Mouse (Mus musculus): ENCODE measurements around the gene Prc1. TPM values are rescaled to one million over a fixed set of nuclear protein-coding genes. Genes with fewer than 3 reads are reported as not detected.
A peak's percentile ranks its signal among the peaks of the same experiment; 100 is the strongest.

Prc1 gene
- 242 and 249 TPM in 2 replicates for polyA plus RNA-seq (2016; fragmentation: Nextera tagmentation; extraction: Ambion mirVana)

DNA sequence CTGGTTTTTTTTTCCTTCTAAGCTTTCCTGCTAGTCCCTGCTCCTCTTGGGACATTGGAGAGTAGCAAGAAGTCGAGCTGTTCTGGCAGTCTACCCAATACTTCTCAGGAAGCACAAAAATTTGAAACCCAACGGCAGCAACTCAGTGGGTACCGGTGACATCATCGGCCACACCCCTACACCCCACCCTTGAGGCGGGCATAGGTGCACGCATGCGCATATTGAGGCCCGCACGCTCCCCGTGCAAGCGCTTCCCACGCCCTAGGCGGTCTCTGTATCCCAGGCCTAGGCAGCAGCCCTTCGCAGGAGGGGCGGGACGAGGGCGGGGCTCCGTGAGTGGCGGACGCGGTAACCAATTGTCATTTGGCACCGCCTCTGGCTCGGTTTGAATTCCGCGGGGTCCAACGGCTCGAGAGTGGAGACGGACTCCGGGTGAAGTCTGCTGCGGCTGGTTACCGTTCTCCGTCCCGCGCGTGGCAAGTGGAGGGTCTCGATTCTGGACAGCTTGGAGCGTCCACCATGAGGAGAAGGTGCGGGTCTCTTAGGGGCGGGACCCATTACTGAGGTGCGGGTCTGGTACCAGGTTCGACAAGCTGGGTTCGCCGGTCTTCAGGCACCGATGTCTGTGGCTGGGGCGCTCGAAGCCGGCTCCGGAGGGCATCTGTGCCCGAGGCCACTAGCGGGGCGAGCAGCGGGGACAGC is at the start of gene Prc1:
Prc1 (plus strand) TSS at position 389 of the 702 bp plus-strand sequence.
- H3K4me3 ChIP-seq, result peak within 1 kb of the TSS; percentile 90
- peak; percentile 99 for DNase-seq (ENCODE audit: extremely low spot score, low spot score)
- H3K27me3 ChIP-seq (ENCODE audit: poor library complexity, severe bottlenecking), result no peaks in the 10 kb centered on the region
- peaks cover 55% of the 10 kb centered on the region for H3K36me3 ChIP-seq (replicated peaks)
- WGBS, result under 1% methylated on average over 52 of the region's 52 CpGs
- peak within 1 kb of the TSS; percentile 97 for H3K27ac ChIP-seq
- H3K9me3 ChIP-seq, result no peaks in the 10 kb centered on the region
- H3K4me1 ChIP-seq, result peaks cover 36% of the 10 kb centered on the region

DNA sequence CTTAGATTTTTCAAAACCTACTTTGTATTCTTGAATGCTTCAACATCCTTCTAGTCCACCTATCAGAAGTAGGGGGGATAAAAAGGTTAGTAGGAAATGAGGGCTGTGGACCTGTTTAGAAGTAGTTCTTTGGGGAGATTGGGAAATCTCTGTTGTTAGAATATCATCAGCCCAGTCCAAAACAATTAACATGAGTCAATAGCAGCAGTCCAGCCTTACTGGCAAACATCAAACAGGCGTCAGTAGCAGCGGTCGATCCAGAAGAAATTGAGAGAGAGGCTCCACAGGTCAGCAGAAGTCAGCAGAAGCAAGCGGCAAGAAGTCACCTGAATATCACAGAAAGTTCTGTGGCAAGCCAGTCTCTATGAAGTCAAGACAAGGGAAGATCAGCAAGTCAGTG is 49.4 kb upstream of the Prc1 start:
- no peak overlapping the region for H3K4me3 ChIP-seq
- H3K27me3 ChIP-seq (ENCODE audit: poor library complexity, severe bottlenecking), result no peaks in the 10 kb centered on the region
- no peaks in the 10 kb centered on the region for H3K9me3 ChIP-seq
- no peak overlapping the region for H3K27ac ChIP-seq
- peaks cover 16% of the 10 kb centered on the region for H3K36me3 ChIP-seq (replicated peaks)
- 93% methylated on average over 4 of the region's 4 CpGs for WGBS
- peaks cover 8% of the 10 kb centered on the region; the same call in 1 of the 2 replicates for H3K4me1 ChIP-seq
- DNase-seq (ENCODE audit: extremely low spot score, low spot score), result no peak

DNA sequence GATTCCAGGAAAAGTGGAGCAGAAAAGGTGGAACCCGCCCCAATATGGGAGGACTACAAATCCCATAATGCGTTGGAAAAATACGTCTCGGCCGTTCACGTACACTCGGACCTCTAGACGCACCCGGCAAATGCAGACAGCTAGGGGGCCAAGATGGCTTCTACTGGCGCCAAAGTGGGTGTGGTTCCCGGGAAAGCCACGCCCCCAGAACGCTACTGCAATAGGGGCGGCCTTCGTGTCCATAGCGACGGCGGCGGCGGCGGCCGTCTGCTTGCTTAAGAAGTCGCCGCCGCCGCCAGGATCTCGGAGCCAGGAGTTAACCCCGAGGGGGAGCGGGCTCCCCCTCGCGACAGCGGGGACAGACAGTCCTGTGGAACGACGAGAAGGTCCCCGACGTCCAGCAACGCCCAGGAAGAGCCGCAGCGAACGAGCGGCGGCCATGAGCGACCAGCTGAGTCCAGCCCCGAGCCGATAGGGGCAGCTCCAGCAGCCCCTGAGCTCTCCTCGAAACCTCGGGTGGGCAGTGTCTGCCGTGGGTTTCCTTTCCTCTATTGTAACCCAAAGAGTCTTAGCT is 48.0 kb upstream of the Prc1 start, which contains the start of gene Ttll13:
Ttll13 (plus strand) TSS at position 229 of the 574 bp plus-strand sequence.
- no peaks in the 10 kb centered on the region for H3K9me3 ChIP-seq
- H3K4me1 ChIP-seq, result peaks cover 14% of the 10 kb centered on the region; the same call in 1 of the 2 replicates
- H3K36me3 ChIP-seq (replicated peaks), result peaks cover 3% of the 10 kb centered on the region; the same call in 1 of the 2 replicates
- no peaks in the 10 kb centered on the region for H3K27me3 ChIP-seq (ENCODE audit: poor library complexity, severe bottlenecking)
- under 1% methylated on average over 48 of the region's 48 CpGs for WGBS
- H3K27ac ChIP-seq, result peak within 1 kb of the TSS; percentile 88
- DNase-seq (ENCODE audit: extremely low spot score, low spot score), result peak; percentile 96
- H3K4me3 ChIP-seq, result peak within 1 kb of the TSS; percentile 60

DNA sequence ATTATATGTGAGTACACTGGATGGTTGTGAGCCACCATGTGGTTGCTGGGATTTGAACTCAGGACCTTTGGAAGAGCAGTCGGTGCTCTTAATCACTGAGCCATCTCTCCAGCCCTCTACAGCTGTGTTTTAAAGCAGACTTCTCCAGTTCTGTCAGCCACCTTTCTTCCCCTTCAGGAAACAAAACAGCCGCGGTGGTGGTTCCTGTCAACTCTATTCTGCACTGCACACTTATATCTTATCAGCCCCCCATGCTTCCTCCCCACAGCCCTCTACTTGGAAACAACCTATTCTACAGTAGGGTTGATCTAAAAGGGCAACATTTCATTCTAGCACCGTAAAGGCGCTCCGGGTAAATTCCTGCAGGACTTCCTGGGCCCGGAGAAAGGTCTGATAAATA is 47.4 kb upstream of the Prc1 start:
- Histone ChIP-seq H3K4me3 (peak overlapping the region; percentile 60), H3K27ac (peak overlapping the region; percentile 88; the same call in 1 of the 2 replicates), H3K9me3 (no peaks in the 10 kb centered on the region), H3K4me1 (peaks cover 14% of the 10 kb centered on the region; the same call in 1 of the 2 replicates), H3K36me3 (replicated peaks) (no peaks in the 10 kb centered on the region), H3K27me3 (ENCODE audit: poor library complexity, severe bottlenecking) (no peaks in the 10 kb centered on the region)
- 72% methylated on average over 7 of the region's 7 CpGs for WGBS
- no peak for DNase-seq (ENCODE audit: extremely low spot score, low spot score)

DNA sequence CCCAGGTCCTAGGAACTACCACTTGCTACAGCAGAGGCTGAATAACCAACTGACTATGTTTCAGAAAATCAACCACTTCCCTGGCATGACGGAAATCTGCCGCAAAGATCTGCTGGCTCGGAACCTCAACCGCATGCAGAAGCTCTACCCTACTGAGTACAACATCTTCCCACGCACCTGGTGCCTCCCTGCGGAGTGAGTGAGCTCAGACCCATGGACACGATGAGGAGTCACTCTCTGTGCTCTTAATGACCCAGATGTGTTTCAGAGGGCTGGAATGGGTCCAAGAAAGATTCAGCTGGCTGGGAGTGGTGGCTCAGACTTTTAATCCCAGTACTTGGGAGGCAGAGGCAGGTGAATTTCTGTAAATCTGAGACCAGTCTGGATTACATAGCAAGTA is 41.8 kb upstream of the Prc1 start:
- Histone ChIP-seq H3K36me3 (replicated peaks) (no peaks in the 10 kb centered on the region), H3K27ac (no peak overlapping the region), H3K4me1 (0 out of 2 replicates have a peak, but pooled peaks cover 6% of the 10 kb centered on the region), H3K9me3 (no peaks in the 10 kb centered on the region), H3K4me3 (no peak overlapping the region), H3K27me3 (ENCODE audit: poor library complexity, severe bottlenecking) (peaks cover 14% of the 10 kb centered on the region)
- 81% methylated on average over 7 of the region's 7 CpGs for WGBS
- DNase-seq (ENCODE audit: extremely low spot score, low spot score), result no peak

DNA sequence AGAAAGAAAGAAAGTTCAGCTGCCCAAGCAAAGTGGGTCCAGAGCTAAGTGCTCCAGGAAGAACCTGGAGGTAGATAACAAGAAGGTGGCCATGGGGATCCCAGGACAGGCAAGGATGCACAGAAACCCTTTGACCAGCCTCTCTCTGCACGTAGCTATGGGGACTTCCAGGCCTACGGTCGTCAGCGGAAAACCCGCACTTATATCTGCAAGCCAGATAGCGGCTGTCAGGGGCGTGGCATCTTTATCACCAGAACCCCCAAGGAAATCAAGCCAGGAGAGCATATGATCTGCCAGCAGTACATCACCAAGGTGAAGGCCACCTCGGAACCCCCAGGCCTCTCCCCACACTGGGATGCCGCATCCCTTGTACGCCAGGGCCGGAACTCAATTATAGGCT is 41.4 kb upstream of the Prc1 start:
- H3K4me3 ChIP-seq, result no peak overlapping the region
- no peak for DNase-seq (ENCODE audit: extremely low spot score, low spot score)
- H3K9me3 ChIP-seq, result no peaks in the 10 kb centered on the region
- 0 out of 2 replicates have a peak, but pooled peaks cover 6% of the 10 kb centered on the region for H3K4me1 ChIP-seq
- no peaks in the 10 kb centered on the region for H3K36me3 ChIP-seq (replicated peaks)
- WGBS, result 84% methylated on average over 11 of the region's 11 CpGs
- peaks cover 18% of the 10 kb centered on the region for H3K27me3 ChIP-seq (ENCODE audit: poor library complexity, severe bottlenecking)
- H3K27ac ChIP-seq, result no peak overlapping the region

DNA sequence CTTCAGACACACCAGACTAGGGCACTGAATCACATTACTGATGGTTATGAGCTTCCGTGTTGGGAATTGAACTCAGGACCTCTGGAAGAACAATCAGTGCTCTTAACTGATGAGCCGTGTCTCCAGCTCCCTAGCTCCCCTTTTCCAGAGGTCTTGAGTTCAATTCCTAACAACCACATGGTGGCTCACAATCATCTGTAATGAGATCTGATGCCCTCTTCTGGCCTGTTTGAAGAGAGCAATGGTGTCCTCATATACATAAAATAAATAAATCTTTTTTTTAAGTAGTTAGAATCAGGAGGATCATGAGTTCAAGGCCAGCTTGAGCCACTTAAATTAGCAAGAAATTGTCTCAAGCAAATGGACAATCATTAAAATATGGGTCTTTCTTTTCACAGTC is 38.3 kb upstream of the Prc1 start:
- Histone ChIP-seq H3K27ac (no peak overlapping the region), H3K27me3 (ENCODE audit: poor library complexity, severe bottlenecking) (peaks cover 40% of the 10 kb centered on the region), H3K4me3 (no peak overlapping the region), H3K4me1 (peaks cover 7% of the 10 kb centered on the region), H3K36me3 (replicated peaks) (no peaks in the 10 kb centered on the region), H3K9me3 (no peaks in the 10 kb centered on the region)
- DNase-seq (ENCODE audit: extremely low spot score, low spot score), result no peak
- WGBS, result 84% methylated on average over 2 of the region's 2 CpGs

DNA sequence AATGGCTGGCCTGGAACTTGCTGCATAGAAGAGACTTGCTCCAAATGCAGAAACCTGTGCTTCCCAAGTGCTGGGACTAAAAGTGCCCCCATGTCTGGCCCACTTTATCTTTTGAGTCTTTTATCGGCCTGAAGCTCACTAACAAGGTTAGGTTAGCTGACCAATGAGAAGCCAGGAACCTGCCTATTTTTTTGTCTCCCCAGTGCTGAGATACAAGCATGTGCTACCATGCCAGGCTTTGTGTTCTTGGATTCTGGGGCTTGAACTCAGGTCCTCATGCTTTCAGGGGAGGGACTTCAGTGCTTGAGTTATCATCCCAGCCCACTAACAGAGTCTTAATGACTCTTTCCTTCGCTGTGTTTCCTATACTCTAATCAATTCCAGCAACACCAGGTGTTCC is 36.5 kb upstream of the Prc1 start:
- no peaks in the 10 kb centered on the region for H3K9me3 ChIP-seq
- WGBS, result 68% methylated on average over 2 of the region's 2 CpGs

DNA sequence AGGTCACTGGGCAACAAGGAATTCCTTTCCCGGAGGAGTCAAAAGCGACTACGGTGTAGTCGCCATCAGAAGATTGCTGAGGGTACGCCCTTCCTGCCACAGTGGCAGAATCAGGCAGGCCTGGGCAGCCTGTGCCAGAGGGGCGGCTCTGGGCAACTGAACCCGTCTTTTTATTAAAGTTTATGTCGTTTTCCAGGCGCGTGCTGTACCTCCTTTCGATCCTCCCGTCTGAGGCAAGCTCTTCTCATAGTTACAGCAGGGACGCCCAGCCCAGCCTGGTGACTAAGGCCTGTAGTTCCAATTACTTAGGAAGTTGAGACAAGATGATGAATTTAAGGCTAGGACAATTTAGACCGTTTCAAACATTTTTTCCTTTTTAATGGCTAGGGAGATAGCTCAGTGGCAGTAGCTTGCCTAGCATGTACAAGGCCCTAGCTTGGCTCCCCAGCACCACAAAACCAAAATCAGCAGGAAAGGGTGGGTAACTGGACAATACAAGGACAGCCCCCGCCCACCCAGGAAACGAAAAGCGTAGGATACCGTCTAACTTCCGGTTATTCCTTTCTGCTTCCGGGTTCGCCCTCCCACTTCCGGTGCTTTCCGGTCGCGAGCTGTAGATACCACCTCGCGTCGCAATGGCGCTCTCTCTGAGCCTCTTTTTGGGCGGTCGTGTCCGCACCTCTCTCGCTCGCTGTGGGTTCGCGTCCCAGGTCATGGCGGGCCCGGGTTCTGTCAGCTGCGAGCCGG is 33.5 kb upstream of the Prc1 start, which contains the start of gene Ngrn:
Ngrn (plus strand) TSS at position 591 of the 747 bp plus-strand sequence.
- DNase-seq (ENCODE audit: extremely low spot score, low spot score), result peak; percentile 90
- WGBS, result 27% methylated on average over 40 of the region's 40 CpGs
- Histone ChIP-seq H3K4me3 (peak within 1 kb of the TSS; percentile 96), H3K27me3 (ENCODE audit: poor library complexity, severe bottlenecking) (peaks cover 34% of the 10 kb centered on the region), H3K4me1 (peaks cover 18% of the 10 kb centered on the region), H3K9me3 (no peaks in the 10 kb centered on the region), H3K36me3 (replicated peaks) (peaks cover 31% of the 10 kb centered on the region), H3K27ac (peak within 1 kb of the TSS; percentile 90)

More for the DNA sequence above, 36.5 kb upstream of the Prc1 start:
- H3K4me3 ChIP-seq, result no peak overlapping the region
- H3K27ac ChIP-seq, result no peak overlapping the region
- peaks cover 40% of the 10 kb centered on the region for H3K27me3 ChIP-seq (ENCODE audit: poor library complexity, severe bottlenecking)
- 0 out of 2 replicates have a peak, but pooled peaks cover 2% of the 10 kb centered on the region for H3K36me3 ChIP-seq (replicated peaks)
- no peak for DNase-seq (ENCODE audit: extremely low spot score, low spot score)
- H3K4me1 ChIP-seq, result peaks cover 18% of the 10 kb centered on the region

DNA sequence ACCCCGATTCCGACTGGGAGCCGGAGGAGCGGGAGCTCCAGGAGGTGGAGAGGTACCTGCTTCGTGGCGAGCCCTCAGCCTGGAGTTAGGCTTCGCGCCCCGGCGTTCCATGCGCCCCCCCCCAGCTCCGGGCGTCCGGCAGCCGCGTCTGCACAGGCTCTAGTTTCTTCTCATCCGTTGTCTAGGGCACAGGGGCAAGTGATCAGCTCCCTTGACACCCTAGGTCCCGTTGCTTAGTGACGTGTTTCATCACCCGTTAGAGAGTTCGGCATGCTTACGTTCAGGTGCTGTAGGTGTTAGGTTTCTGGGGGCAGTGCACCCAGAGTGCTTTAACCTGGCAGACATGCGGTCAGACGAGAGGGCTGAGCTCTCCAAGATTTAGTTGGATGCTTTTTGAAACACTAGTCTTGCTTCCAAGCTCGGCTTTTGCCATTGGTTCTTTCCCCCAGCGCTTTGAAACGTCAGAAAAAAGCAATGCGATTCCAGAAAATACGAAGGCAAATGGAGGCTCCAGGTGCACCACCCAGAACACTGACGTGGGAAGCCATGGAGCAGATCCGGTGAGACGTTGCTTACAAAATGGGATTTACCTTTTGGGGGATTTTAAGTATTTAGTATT is 32.8 kb upstream of the Prc1 start:
- Histone ChIP-seq H3K27me3 (ENCODE audit: poor library complexity, severe bottlenecking) (peaks cover 33% of the 10 kb centered on the region), H3K36me3 (replicated peaks) (peaks cover 38% of the 10 kb centered on the region), H3K27ac (peak overlapping the region; percentile 90), H3K9me3 (no peaks in the 10 kb centered on the region), H3K4me1 (peaks cover 18% of the 10 kb centered on the region), H3K4me3 (peak overlapping the region; percentile 96)
- no peak for DNase-seq (ENCODE audit: extremely low spot score, low spot score)
- WGBS, result 2% methylated on average over 32 of the region's 32 CpGs

DNA sequence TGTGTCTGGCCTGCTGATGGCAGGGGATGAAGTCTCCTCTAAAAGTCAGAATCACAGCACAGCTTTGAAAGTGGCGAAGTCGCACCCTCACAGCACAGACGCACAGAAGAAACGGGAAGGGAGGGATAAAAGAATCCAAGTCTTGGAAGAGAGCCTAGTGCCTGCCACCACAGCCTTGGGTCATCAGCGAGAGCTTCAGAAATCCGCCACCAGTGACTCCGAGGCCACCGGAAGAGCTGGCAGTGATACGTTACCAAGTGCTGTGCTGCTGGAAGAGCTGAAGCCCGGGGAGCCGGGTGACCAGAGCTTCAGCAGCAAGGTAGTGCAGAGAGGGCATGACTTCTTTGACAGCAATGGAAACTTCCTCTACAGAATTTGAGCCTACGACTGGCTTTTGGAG is 29.6 kb upstream of the Prc1 start:
- WGBS, result 93% methylated on average over 12 of the region's 12 CpGs
- no peak overlapping the region for H3K4me3 ChIP-seq

DNA sequence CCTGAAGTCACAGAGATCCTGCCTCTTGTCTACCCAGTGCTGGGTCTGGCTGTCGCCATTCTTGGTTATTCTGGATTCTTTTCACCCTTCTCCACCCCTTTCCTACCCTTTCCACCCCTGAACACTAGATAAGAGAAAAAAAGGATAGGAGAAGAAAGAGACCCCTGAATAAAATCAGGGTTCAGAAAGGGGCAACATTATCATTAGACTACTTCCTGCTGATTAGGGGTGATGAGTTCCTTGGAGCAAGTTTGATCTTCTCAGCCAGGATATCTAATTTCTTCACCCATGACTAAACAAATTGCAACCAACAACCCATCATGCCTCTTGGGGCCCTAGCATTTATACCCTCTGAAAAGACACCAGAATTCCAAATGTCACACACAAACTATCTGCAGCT is 26.5 kb upstream of the Prc1 start:
- DNase-seq (ENCODE audit: extremely low spot score, low spot score), result no peak
- Histone ChIP-seq H3K36me3 (replicated peaks) (peaks cover 55% of the 10 kb centered on the region), H3K4me3 (no peak overlapping the region), H3K27ac (no peak overlapping the region), H3K27me3 (ENCODE audit: poor library complexity, severe bottlenecking) (no peaks in the 10 kb centered on the region), H3K9me3 (no peaks in the 10 kb centered on the region), H3K4me1 (peaks cover 27% of the 10 kb centered on the region)
- 62% methylated on average over 1 of the region's 1 CpGs for WGBS

More for the DNA sequence above, 29.6 kb upstream of the Prc1 start:
- H3K9me3 ChIP-seq, result no peaks in the 10 kb centered on the region
- DNase-seq (ENCODE audit: extremely low spot score, low spot score), result no peak
- peaks cover 29% of the 10 kb centered on the region for H3K4me1 ChIP-seq
- H3K27me3 ChIP-seq (ENCODE audit: poor library complexity, severe bottlenecking), result peaks cover 5% of the 10 kb centered on the region
- peaks cover 48% of the 10 kb centered on the region for H3K36me3 ChIP-seq (replicated peaks)
- H3K27ac ChIP-seq, result no peak overlapping the region

Data from forebrain, embryonic 10.5 days (tissue).